Mouse (Mus musculus) olfactory bulb, adult 2 months (tissue): ENCODE results near the gene Trnt1.

Source experiments
- CTCF ChIP-seq: fragments of 200-500 bp; IDR thresholded peaks from 2 replicates; pipeline ENCODE4 v1.5.1; 2012; ENCODE audit warnings: low read depth, mild to moderate bottlenecking, low read length, moderate library complexity; ENCODE audit not compliant: insufficient read depth
- POLR2A ChIP-seq: fragments of 200-500 bp; IDR thresholded peaks from 2 replicates; pipeline ENCODE4 v1.6.1; 2012; ENCODE audit warnings: mild to moderate bottlenecking, low read depth, low read length, moderate library complexity; ENCODE audit not compliant: insufficient read depth

DNA sequence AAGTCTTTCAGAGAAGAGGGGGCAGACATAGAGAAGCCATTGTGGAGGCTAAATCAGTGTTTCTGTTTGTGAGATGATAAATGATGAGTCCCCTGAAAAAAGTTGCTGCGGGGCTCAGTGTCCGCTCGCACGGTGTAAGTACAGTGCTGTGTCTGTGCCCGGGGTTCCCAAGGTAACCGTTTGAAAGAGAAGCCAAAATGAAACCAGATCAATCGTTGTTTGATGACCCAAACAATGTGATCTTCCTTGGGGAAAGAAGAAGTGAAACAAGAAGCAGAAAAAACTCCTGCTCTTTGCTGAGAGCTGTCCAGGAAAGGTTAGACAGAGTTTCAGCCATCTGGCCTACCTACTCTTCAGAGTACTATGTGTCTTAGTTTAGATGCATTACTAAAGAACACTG lies 18.6 kb upstream of the Trnt1 start:
- TF ChIP-seq CTCF (no peak), POLR2A (no peak)
